Mouse (Mus musculus) liver, postnatal 0 days (tissue): ENCODE measurements around the gene Gm4301.
"Not testable (repeated sequence)": the region's sequence is repeated elsewhere in the genome, so short reads cannot be mapped to it uniquely, and the experiment has no call there.

Experiments used
- CTCF ChIP-seq: sonication (generic); IDR thresholded peaks from 2 replicates; pipeline ENCODE4 v1.5.1; 2016; ENCODE audit warnings: antibody characterized with exemption, low read depth
- EP300 ChIP-seq: IDR thresholded peaks from 2 replicates; pipeline ENCODE4 v1.6.1; 2016; ENCODE audit warnings: antibody characterized with exemption, low read depth, mild to moderate bottlenecking

DNA sequence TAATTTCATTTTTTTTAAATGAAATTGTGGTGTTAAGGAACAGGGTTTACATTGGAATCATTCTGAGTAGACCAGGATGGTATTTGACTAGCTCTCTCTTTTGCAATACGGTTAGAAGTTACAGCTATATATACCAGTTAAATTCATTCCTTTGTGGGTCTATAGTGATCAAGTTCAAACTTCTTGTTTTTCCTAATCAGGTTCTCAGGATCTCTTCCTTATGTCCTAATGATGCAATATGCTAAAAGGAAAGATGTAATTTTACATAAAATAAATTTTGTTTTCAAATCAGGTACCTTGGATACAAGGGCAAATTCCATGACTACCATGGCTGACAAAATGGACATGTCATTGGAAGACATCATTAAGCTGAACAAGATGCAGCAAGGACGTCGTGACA, 10.2 kb downstream of the Gm4301 start, which contains the start of gene Gm4303:
- TF ChIP-seq CTCF, EP300: not testable (repeated sequence)
